Comparison of ENCODE assay signal across 25 mouse cellular contexts in genomic region chr1:153723426-153723825, GRCm38 (mm10). TPM values are rescaled to one million over a fixed set of nuclear protein-coding genes. Genes with fewer than 3 reads are reported as not detected.
DNase-seq lines count a peak whose midpoint lies in the region; ATAC-seq and TF ChIP-seq lines count a peak whose summit lies in the region.
"Had no signal": no experiment of that assay in that cellular context is flagged by ENCODE, and none has a peak within 500 bp of the region (broad histone marks: within the 10 kb centered on the region; RNA-seq: fewer than 3 reads in every experiment).

No protein-coding gene starts in this region.

- H3K4me2 ChIP-seq in hindbrain, embryonic 11.5 days (replicated peaks; ENCODE audit: low read depth, low read length): no peak overlapping the region
- no peak overlapping the region for H3K4me2 ChIP-seq in forebrain, postnatal 0 days (ENCODE audit: low read depth)
- H3K4me2 ChIP-seq: heart, embryonic 11.5 days; hindbrain, embryonic 12.5 days; liver, embryonic 13.5 days; lung, embryonic 14.5 days; neural tube, embryonic 12.5 days had no signal

- peak; percentile 6 for DNase-seq in adrenal gland, postnatal 14 days
- no peak for DNase-seq in adrenal gland, adult 8-10 months
- DNase-seq in thymus, postnatal 14 days: peak; percentile 54
- DNase-seq in hindbrain, embryonic 11.5 days (ENCODE audit: low spot score): no peak
- no peak for DNase-seq in urinary bladder, postnatal 14 days (ENCODE audit: low spot score)
- DNase-seq in forebrain, postnatal 0 days: no peak
- DNase-seq: adrenal gland, postnatal 36 days; cerebellum, adult 2 months; cerebellum, postnatal 36 days; gastrocnemius, adult 2 months; heart, postnatal 10 days; kidney, adult 8-10 months; kidney, postnatal 14 days; liver, embryonic 13.5 days; lung, embryonic 14.5 days; lung, postnatal 36 days had no signal

- no peaks in the 10 kb centered on the region for H3K9me3 ChIP-seq in hindbrain, embryonic 11.5 days (ENCODE audit: control insufficient read depth, low read length)
- H3K9me3 ChIP-seq in forebrain, postnatal 0 days (ENCODE audit: low read length): no peaks in the 10 kb centered on the region
- H3K9me3 ChIP-seq: hindbrain, embryonic 12.5 days; liver, embryonic 13.5 days; neural tube, embryonic 12.5 days had no signal

- no peak overlapping the region for H3K4me3 ChIP-seq in hindbrain, embryonic 11.5 days (ENCODE audit: low read depth, low read length)
- H3K4me3 ChIP-seq in forebrain, postnatal 0 days (ENCODE audit: low read depth, low read length): no peak overlapping the region
- H3K4me3 ChIP-seq: gastrocnemius, adult 2 months; hindbrain, embryonic 12.5 days; left cerebral cortex, adult 2 months; liver, embryonic 13.5 days; neural tube, embryonic 12.5 days had no signal

- H3K4me1 ChIP-seq in hindbrain, embryonic 11.5 days (replicated peaks; ENCODE audit: control insufficient read depth, insufficient read depth, low read length): no peaks in the 10 kb centered on the region
- no peaks in the 10 kb centered on the region for H3K4me1 ChIP-seq in forebrain, postnatal 0 days (ENCODE audit: insufficient read depth)
- H3K4me1 ChIP-seq: hindbrain, embryonic 12.5 days; liver, embryonic 13.5 days; neural tube, embryonic 12.5 days had no signal

- no peaks in the 10 kb centered on the region for H3K27me3 ChIP-seq in hindbrain, embryonic 11.5 days (ENCODE audit: control insufficient read depth, insufficient read depth, low read length)
- H3K27me3 ChIP-seq in forebrain, postnatal 0 days (ENCODE audit: insufficient read depth, low read length): no peaks in the 10 kb centered on the region
- H3K27me3 ChIP-seq: hindbrain, embryonic 12.5 days; liver, embryonic 13.5 days; neural tube, embryonic 12.5 days; Patski had no signal

- H3K36me3 ChIP-seq in hindbrain, embryonic 11.5 days (ENCODE audit: control insufficient read depth, insufficient read depth, low read length): no peaks in the 10 kb centered on the region
- no peaks in the 10 kb centered on the region for H3K36me3 ChIP-seq in forebrain, postnatal 0 days (ENCODE audit: insufficient read depth)
- H3K36me3 ChIP-seq: hindbrain, embryonic 12.5 days; liver, embryonic 13.5 days; neural tube, embryonic 12.5 days had no signal

- ATAC-seq in CD4-positive, CD25-positive, alpha-beta regulatory T cell, adult 4 months: peak; percentile 95
- ATAC-seq in inflammation-experienced regulatory T-cells, adult 6 months: peak; percentile 94
- no peak for ATAC-seq in hindbrain, embryonic 11.5 days (ENCODE audit: low FRiP score)
- no peak for ATAC-seq in forebrain, postnatal 0 days
- ATAC-seq: midbrain, embryonic 16.5 days; Patski had no signal

- H3K9ac ChIP-seq in hindbrain, embryonic 11.5 days (ENCODE audit: low read depth, low read length): no peak overlapping the region
- H3K9ac ChIP-seq in forebrain, postnatal 0 days: no peak overlapping the region
- H3K9ac ChIP-seq: hindbrain, embryonic 12.5 days; liver, embryonic 13.5 days; lung, embryonic 14.5 days; neural tube, embryonic 12.5 days had no signal

- WGBS in hindbrain, embryonic 11.5 days: 77% methylated on average over 9 of the region's 9 CpGs
- WGBS in forebrain, postnatal 0 days: 81% methylated on average over 9 of the region's 9 CpGs

- no peak for TF ChIP-seq CTCF in forebrain, postnatal 0 days (IDR thresholded peaks at IDR 0.05; ENCODE audit: low read depth)

- H3K27ac ChIP-seq in hindbrain, embryonic 11.5 days (ENCODE audit: low read depth, low read length): no peak overlapping the region
- no peak overlapping the region for H3K27ac ChIP-seq in forebrain, postnatal 0 days (ENCODE audit: low read depth, low read length)
- H3K27ac ChIP-seq: gastrocnemius, adult 2 months; hindbrain, embryonic 12.5 days; left cerebral cortex, adult 2 months; liver, embryonic 13.5 days; neural tube, embryonic 12.5 days had no signal

RNA-seq across cellular contexts. Expression of gene Rgs16, which starts 16.7 kb away (rescaled TPM):
- 2.9 TPM in 2 replicates for total RNA-seq in adrenal gland, postnatal 14 days (2021)
- 10 to 100 TPM in 1 of 4 experiments, 1 to 10 TPM in 3; 2.5 to 18.0 (median 4.7) TPM for total RNA-seq in adrenal gland, adult 8-10 months (2022)
- 10 to 100 TPM; 10.9 to 46.2 TPM for polyA plus RNA-seq in CD4-positive, CD25-positive, alpha-beta regulatory T cell, adult 4 months (2017; shearing (Covaris generic))
- 10 to 100 TPM; 19.8 to 37.6 (median 35.0) TPM for polyA plus RNA-seq in inflammation-experienced regulatory T-cells, adult 6 months (2017; shearing (Covaris generic))
- 7.8 and 11.0 TPM in 2 replicates for polyA plus RNA-seq in hindbrain, embryonic 11.5 days (2014; fragmentation: Nextera tagmentation; extraction: Ambion mirVana)
- 7.9 and 9.6 TPM in 2 replicates for total RNA-seq in forebrain, postnatal 0 days (2014; rRNA removed)
- polyA plus RNA-seq in forebrain, postnatal 0 days (2015; fragmentation: Nextera tagmentation; extraction: Ambion mirVana): 15.5 and 16.7 TPM in 2 replicates

RNA-seq across cellular contexts. Expression of gene Rnasel, which starts 25.8 kb away (rescaled TPM):
- total RNA-seq in adrenal gland, postnatal 14 days (2021): 10.0 and 13.1 TPM in 2 replicates
- total RNA-seq in adrenal gland, adult 8-10 months (2022): 10 to 100 TPM in 3 of 4 experiments, 1 to 10 TPM in 1; 9.7 to 25.3 (median 16.9) TPM
- 10 to 100 TPM; 53.0 to 58.5 TPM for polyA plus RNA-seq in CD4-positive, CD25-positive, alpha-beta regulatory T cell, adult 4 months (2017; shearing (Covaris generic))
- polyA plus RNA-seq in inflammation-experienced regulatory T-cells, adult 6 months (2017; shearing (Covaris generic)): 10 to 100 TPM; 38.2 to 49.4 (median 41.8) TPM
- 31.4 and 40.3 TPM in 2 replicates for polyA plus RNA-seq in hindbrain, embryonic 11.5 days (2014; fragmentation: Nextera tagmentation; extraction: Ambion mirVana)
- 39.5 and 43.9 TPM in 2 replicates for total RNA-seq in forebrain, postnatal 0 days (2014; rRNA removed)
- polyA plus RNA-seq in forebrain, postnatal 0 days (2015; fragmentation: Nextera tagmentation; extraction: Ambion mirVana): 10.7 and 19.5 TPM in 2 replicates
- total RNA-seq: ES-E14 had no signal

Comparison
In these comparisons a context has a peak if more than half of its experiments do, and no peak if none do; other contexts are left out.
1. DNase-seq: peak in adrenal gland, postnatal 14 days (single experiment) and thymus, postnatal 14 days (single experiment); none in adrenal gland, adult 8-10 months (single experiment), hindbrain, embryonic 11.5 days (single experiment), urinary bladder, postnatal 14 days (single experiment) and forebrain, postnatal 0 days (single experiment).
2. ATAC-seq: peak in CD4-positive, CD25-positive, alpha-beta regulatory T cell, adult 4 months (single experiment) and inflammation-experienced regulatory T-cells, adult 6 months (single experiment); none in hindbrain, embryonic 11.5 days (single experiment) and forebrain, postnatal 0 days (single experiment).